Mouse (Mus musculus): ENCODE results near the gene Snx29. TPM values are rescaled to one million over a fixed set of nuclear protein-coding genes. Genes with fewer than 3 reads are reported as not detected.

The Snx29 gene
- polyA plus RNA-seq, 1 experiment, result 24.4 TPM

GRCm38 (mm10) chr16:11468533-11469179 is 145.9 kb downstream of the Snx29 start:
- Histone ChIP-seq H3K27ac (ENCODE audit: control insufficient read depth, insufficient read depth, low read depth, low read length, poor library complexity) (no peak overlapping the region), H3K4me1 (ENCODE audit: control insufficient read depth, insufficient read depth, low read length) (no peaks in the 10 kb centered on the region), H3K4me3 (replicated peaks; ENCODE audit: control insufficient read depth, low read depth, low read length) (no peak overlapping the region)
- TF ChIP-seq CTCF (IDR thresholded peaks at IDR 0.05; ENCODE audit: control insufficient read depth, insufficient read depth, low read length), result peak; percentile 72
- no peak for TF ChIP-seq POLR2A (IDR thresholded peaks at IDR 0.05; ENCODE audit: borderline replicate concordance, control insufficient read depth, low read depth, low read length)
- WGBS, result 44% methylated on average over 15 of the region's 15 CpGs

GRCm38 (mm10) chr16:11469491-11469890 is 146.8 kb downstream of the Snx29 start:
- H3K4me1 ChIP-seq (ENCODE audit: control insufficient read depth, insufficient read depth, low read length), result no peaks in the 10 kb centered on the region
- H3K4me3 ChIP-seq (replicated peaks; ENCODE audit: control insufficient read depth, low read depth, low read length), result no peak overlapping the region
- 75% methylated on average over 3 of the region's 3 CpGs for WGBS
- H3K27ac ChIP-seq (ENCODE audit: control insufficient read depth, insufficient read depth, low read depth, low read length, poor library complexity), result no peak overlapping the region
- TF ChIP-seq CTCF (IDR thresholded peaks at IDR 0.05; ENCODE audit: control insufficient read depth, insufficient read depth, low read length), result no peak
- no peak for TF ChIP-seq POLR2A (IDR thresholded peaks at IDR 0.05; ENCODE audit: borderline replicate concordance, control insufficient read depth, low read depth, low read length)

GRCm38 (mm10) chr16:11471246-11471645 is 148.5 kb downstream of the Snx29 start:
- no peak overlapping the region for H3K4me3 ChIP-seq (replicated peaks; ENCODE audit: control insufficient read depth, low read depth, low read length)
- H3K4me1 ChIP-seq (ENCODE audit: control insufficient read depth, insufficient read depth, low read length), result no peaks in the 10 kb centered on the region
- 85% methylated on average over 2 of the region's 2 CpGs for WGBS
- TF ChIP-seq CTCF (IDR thresholded peaks at IDR 0.05; ENCODE audit: control insufficient read depth, insufficient read depth, low read length) (no peak), POLR2A (IDR thresholded peaks at IDR 0.05; ENCODE audit: borderline replicate concordance, control insufficient read depth, low read depth, low read length) (no peak)
- no peak overlapping the region for H3K27ac ChIP-seq (ENCODE audit: control insufficient read depth, insufficient read depth, low read depth, low read length, poor library complexity)

- no peak overlapping the region for H3K4me3 ChIP-seq (replicated peaks; ENCODE audit: control insufficient read depth, low read depth, low read length)
- 72% methylated on average over 4 of the region's 4 CpGs for WGBS
- no peak for TF ChIP-seq CTCF (IDR thresholded peaks at IDR 0.05; ENCODE audit: control insufficient read depth, insufficient read depth, low read length)
- no peak for TF ChIP-seq POLR2A (IDR thresholded peaks at IDR 0.05; ENCODE audit: borderline replicate concordance, control insufficient read depth, low read depth, low read length)
Observed at GRCm38 (mm10) chr16:11472852-11473251, 150.1 kb downstream of the Snx29 start.

GRCm38 (mm10) chr16:11473474-11473873 is 150.8 kb downstream of the Snx29 start:
- no peaks in the 10 kb centered on the region for H3K4me1 ChIP-seq (ENCODE audit: control insufficient read depth, insufficient read depth, low read length)

More at GRCm38 (mm10) chr16:11472852-11473251, 150.1 kb downstream of the Snx29 start:
- Histone ChIP-seq H3K4me1 (ENCODE audit: control insufficient read depth, insufficient read depth, low read length) (no peaks in the 10 kb centered on the region), H3K27ac (ENCODE audit: control insufficient read depth, insufficient read depth, low read depth, low read length, poor library complexity) (no peak overlapping the region)

GRCm38 (mm10) chr16:11473893-11474505 is 151.3 kb downstream of the Snx29 start:
- 86% methylated on average over 6 of the region's 6 CpGs for WGBS
- no peaks in the 10 kb centered on the region for H3K4me1 ChIP-seq (ENCODE audit: control insufficient read depth, insufficient read depth, low read length)
- H3K4me3 ChIP-seq (replicated peaks; ENCODE audit: control insufficient read depth, low read depth, low read length), result no peak overlapping the region
- H3K27ac ChIP-seq (ENCODE audit: control insufficient read depth, insufficient read depth, low read depth, low read length, poor library complexity), result no peak overlapping the region
- TF ChIP-seq CTCF (IDR thresholded peaks at IDR 0.05; ENCODE audit: control insufficient read depth, insufficient read depth, low read length) (no peak), POLR2A (IDR thresholded peaks at IDR 0.05; ENCODE audit: borderline replicate concordance, control insufficient read depth, low read depth, low read length) (no peak)

More at GRCm38 (mm10) chr16:11473474-11473873, 150.8 kb downstream of the Snx29 start:
- TF ChIP-seq POLR2A (IDR thresholded peaks at IDR 0.05; ENCODE audit: borderline replicate concordance, control insufficient read depth, low read depth, low read length), result no peak
- TF ChIP-seq CTCF (IDR thresholded peaks at IDR 0.05; ENCODE audit: control insufficient read depth, insufficient read depth, low read length), result no peak
- Histone ChIP-seq H3K4me3 (replicated peaks; ENCODE audit: control insufficient read depth, low read depth, low read length) (no peak overlapping the region), H3K27ac (ENCODE audit: control insufficient read depth, insufficient read depth, low read depth, low read length, poor library complexity) (no peak overlapping the region)
- WGBS, result 81% methylated on average over 3 of the region's 3 CpGs

GRCm38 (mm10) chr16:11475137-11475943 is 152.6 kb downstream of the Snx29 start:
- 58% methylated on average over 10 of the region's 10 CpGs for WGBS
- Histone ChIP-seq H3K27ac (ENCODE audit: control insufficient read depth, insufficient read depth, low read depth, low read length, poor library complexity) (no peak overlapping the region), H3K4me1 (ENCODE audit: control insufficient read depth, insufficient read depth, low read length) (no peaks in the 10 kb centered on the region), H3K4me3 (replicated peaks; ENCODE audit: control insufficient read depth, low read depth, low read length) (no peak overlapping the region)
- TF ChIP-seq CTCF (IDR thresholded peaks at IDR 0.05; ENCODE audit: control insufficient read depth, insufficient read depth, low read length) (no peak), POLR2A (IDR thresholded peaks at IDR 0.05; ENCODE audit: borderline replicate concordance, control insufficient read depth, low read depth, low read length) (no peak)

GRCm38 (mm10) chr16:11476314-11476713 is 153.6 kb downstream of the Snx29 start:
- Histone ChIP-seq H3K4me1 (ENCODE audit: control insufficient read depth, insufficient read depth, low read length) (no peaks in the 10 kb centered on the region), H3K27ac (ENCODE audit: control insufficient read depth, insufficient read depth, low read depth, low read length, poor library complexity) (no peak overlapping the region), H3K4me3 (replicated peaks; ENCODE audit: control insufficient read depth, low read depth, low read length) (no peak overlapping the region)
- whole genome bisulfite sequencing, result 75% methylated on average over 1 of the region's 1 CpGs
- TF ChIP-seq CTCF (IDR thresholded peaks at IDR 0.05; ENCODE audit: control insufficient read depth, insufficient read depth, low read length), result no peak
- no peak for TF ChIP-seq POLR2A (IDR thresholded peaks at IDR 0.05; ENCODE audit: borderline replicate concordance, control insufficient read depth, low read depth, low read length)
